Mouse (Mus musculus): ENCODE results near the gene Lama5. TPM values are rescaled to one million over a fixed set of nuclear protein-coding genes. Genes with fewer than 3 reads are reported as not detected.
A peak's percentile ranks its signal among the peaks of the same experiment; 100 is the strongest.

Lama5 gene
- polyA plus RNA-seq, 1 experiment from 2014 or later, result 7.2 TPM

- no peak overlapping the region for H3K4me3 ChIP-seq
- no peaks in the 10 kb centered on the region for H3K9me3 ChIP-seq
- peaks cover 44% of the 10 kb centered on the region for H3K27me3 ChIP-seq (ENCODE audit: insufficient read depth, poor library complexity, severe bottlenecking)
- peak overlapping the region; percentile 68 for H3K27ac ChIP-seq
- peaks cover 73% of the 10 kb centered on the region for H3K4me1 ChIP-seq (replicated peaks)
- DNase-seq (ENCODE audit: low spot score), result no peak
- 81% methylated on average over 7 of the region's 7 CpGs for WGBS
- H3K36me3 ChIP-seq, result no peaks in the 10 kb centered on the region
Observed at GRCm38 (mm10) chr2:180228592-180228991, 2.9 kb upstream of the Lama5 start.

- peak overlapping the region; percentile 68 for H3K27ac ChIP-seq
- no peaks in the 10 kb centered on the region for H3K36me3 ChIP-seq
- H3K4me1 ChIP-seq (replicated peaks), result peaks cover 78% of the 10 kb centered on the region
- WGBS, result 52% methylated on average over 6 of the region's 6 CpGs
- H3K27me3 ChIP-seq (ENCODE audit: insufficient read depth, poor library complexity, severe bottlenecking), result peaks cover 49% of the 10 kb centered on the region
- peak overlapping the region; percentile 27 for H3K4me3 ChIP-seq
- DNase-seq (ENCODE audit: low spot score), result no peak
- no peaks in the 10 kb centered on the region for H3K9me3 ChIP-seq
Observed at GRCm38 (mm10) chr2:180228060-180228458, 2.4 kb upstream of the Lama5 start.

GRCm38 (mm10) chr2:180227262-180228059 is 1.8 kb upstream of the Lama5 start:
- Histone ChIP-seq H3K36me3 (no peaks in the 10 kb centered on the region), H3K9me3 (no peaks in the 10 kb centered on the region), H3K27ac (peak overlapping the region; percentile 68), H3K4me3 (peak overlapping the region; percentile 27), H3K4me1 (replicated peaks) (peaks cover 83% of the 10 kb centered on the region), H3K27me3 (ENCODE audit: insufficient read depth, poor library complexity, severe bottlenecking) (peaks cover 52% of the 10 kb centered on the region)
- DNase-seq (ENCODE audit: low spot score), result peak; percentile 85
- under 1% methylated on average over 21 of the region's 21 CpGs for WGBS

GRCm38 (mm10) chr2:180225044-180225761 is 456 bp downstream of the Lama5 start:
- peaks cover 86% of the 10 kb centered on the region for H3K4me1 ChIP-seq (replicated peaks)
- 0 out of 2 replicates have a peak, but pooled peaks cover 3% of the 10 kb centered on the region for H3K36me3 ChIP-seq
- no peaks in the 10 kb centered on the region for H3K9me3 ChIP-seq
- WGBS, result under 1% methylated on average over 55 of the region's 55 CpGs
- H3K4me3 ChIP-seq, result peak overlapping the region; percentile 76
- peaks cover 52% of the 10 kb centered on the region for H3K27me3 ChIP-seq (ENCODE audit: insufficient read depth, poor library complexity, severe bottlenecking)
- H3K27ac ChIP-seq, result peak overlapping the region; percentile 84
- peak; percentile 47 for DNase-seq (ENCODE audit: low spot score)

GRCm38 (mm10) chr2:180224647-180225043 is 1.0 kb downstream of the Lama5 start:
- peaks cover 52% of the 10 kb centered on the region for H3K27me3 ChIP-seq (ENCODE audit: insufficient read depth, poor library complexity, severe bottlenecking)

GRCm38 (mm10) chr2:180222250-180222649 is 3.4 kb downstream of the Lama5 start:
- Histone ChIP-seq H3K36me3 (0 out of 2 replicates have a peak, but pooled peaks cover 3% of the 10 kb centered on the region), H3K9me3 (no peaks in the 10 kb centered on the region), H3K27me3 (ENCODE audit: insufficient read depth, poor library complexity, severe bottlenecking) (peaks cover 45% of the 10 kb centered on the region), H3K4me1 (replicated peaks) (peaks cover 92% of the 10 kb centered on the region), H3K27ac (0 out of 2 replicates have a peak overlapping the region, but pooled peaks have one; percentile 45), H3K4me3 (no peak overlapping the region)
- DNase-seq (ENCODE audit: low spot score), result peak; percentile 52
- 14% methylated on average over 6 of the region's 6 CpGs for WGBS

More at GRCm38 (mm10) chr2:180224647-180225043, 1.0 kb downstream of the Lama5 start:
- Histone ChIP-seq H3K4me3 (peak overlapping the region; percentile 76), H3K4me1 (replicated peaks) (peaks cover 89% of the 10 kb centered on the region), H3K9me3 (no peaks in the 10 kb centered on the region), H3K27ac (peak overlapping the region; percentile 84), H3K36me3 (0 out of 2 replicates have a peak, but pooled peaks cover 3% of the 10 kb centered on the region)
- under 1% methylated on average over 13 of the region's 13 CpGs for WGBS
- no peak for DNase-seq (ENCODE audit: low spot score)

GRCm38 (mm10) chr2:180221051-180221450 is 4.6 kb downstream of the Lama5 start:
- Histone ChIP-seq H3K9me3 (no peaks in the 10 kb centered on the region), H3K36me3 (0 out of 2 replicates have a peak, but pooled peaks cover 3% of the 10 kb centered on the region), H3K27me3 (ENCODE audit: insufficient read depth, poor library complexity, severe bottlenecking) (peaks cover 33% of the 10 kb centered on the region), H3K27ac (no peak overlapping the region), H3K4me3 (no peak overlapping the region), H3K4me1 (replicated peaks) (peaks cover 87% of the 10 kb centered on the region)
- no peak for DNase-seq (ENCODE audit: low spot score)
- WGBS, result 94% methylated on average over 9 of the region's 9 CpGs

GRCm38 (mm10) chr2:180220165-180220564 is 5.5 kb downstream of the Lama5 start:
- Histone ChIP-seq H3K27me3 (ENCODE audit: insufficient read depth, poor library complexity, severe bottlenecking) (peaks cover 24% of the 10 kb centered on the region), H3K4me3 (no peak overlapping the region), H3K4me1 (replicated peaks) (peaks cover 85% of the 10 kb centered on the region), H3K36me3 (0 out of 2 replicates have a peak, but pooled peaks cover 3% of the 10 kb centered on the region), H3K9me3 (no peaks in the 10 kb centered on the region), H3K27ac (peak overlapping the region; percentile 67; the same call in 1 of the 2 replicates)
- WGBS, result 85% methylated on average over 9 of the region's 9 CpGs
- no peak for DNase-seq (ENCODE audit: low spot score)

GRCm38 (mm10) chr2:180219145-180219943 is 6.3 kb downstream of the Lama5 start:
- Histone ChIP-seq H3K4me3 (no peak overlapping the region), H3K4me1 (replicated peaks) (peaks cover 85% of the 10 kb centered on the region), H3K36me3 (0 out of 2 replicates have a peak, but pooled peaks cover 3% of the 10 kb centered on the region), H3K27ac (peak overlapping the region; percentile 77), H3K9me3 (no peaks in the 10 kb centered on the region), H3K27me3 (ENCODE audit: insufficient read depth, poor library complexity, severe bottlenecking) (peaks cover 16% of the 10 kb centered on the region)
- WGBS, result 83% methylated on average over 15 of the region's 15 CpGs
- no peak for DNase-seq (ENCODE audit: low spot score)

GRCm38 (mm10) chr2:180218677-180219076 is 7.0 kb downstream of the Lama5 start:
- Histone ChIP-seq H3K36me3 (0 out of 2 replicates have a peak, but pooled peaks cover 3% of the 10 kb centered on the region), H3K9me3 (no peaks in the 10 kb centered on the region), H3K4me1 (replicated peaks) (peaks cover 85% of the 10 kb centered on the region), H3K4me3 (no peak overlapping the region), H3K27ac (peak overlapping the region; percentile 77), H3K27me3 (ENCODE audit: insufficient read depth, poor library complexity, severe bottlenecking) (peaks cover 10% of the 10 kb centered on the region)
- no peak for DNase-seq (ENCODE audit: low spot score)
- WGBS, result 25% methylated on average over 5 of the region's 5 CpGs

- 77% methylated on average over 3 of the region's 3 CpGs for WGBS
- Histone ChIP-seq H3K36me3 (0 out of 2 replicates have a peak, but pooled peaks cover 3% of the 10 kb centered on the region), H3K4me3 (no peak overlapping the region), H3K9me3 (no peaks in the 10 kb centered on the region), H3K27me3 (ENCODE audit: insufficient read depth, poor library complexity, severe bottlenecking) (peaks cover 5% of the 10 kb centered on the region), H3K4me1 (replicated peaks) (peaks cover 80% of the 10 kb centered on the region), H3K27ac (peak overlapping the region; percentile 77)
- no peak for DNase-seq (ENCODE audit: low spot score)
Observed at GRCm38 (mm10) chr2:180218241-180218640, 7.4 kb downstream of the Lama5 start.

- no peak for DNase-seq (ENCODE audit: low spot score)
- Histone ChIP-seq H3K4me1 (replicated peaks) (peaks cover 74% of the 10 kb centered on the region), H3K27ac (peak overlapping the region; percentile 77), H3K4me3 (no peak overlapping the region), H3K9me3 (no peaks in the 10 kb centered on the region), H3K36me3 (0 out of 2 replicates have a peak, but pooled peaks cover 6% of the 10 kb centered on the region), H3K27me3 (ENCODE audit: insufficient read depth, poor library complexity, severe bottlenecking) (no peaks in the 10 kb centered on the region)
- 88% methylated on average over 8 of the region's 8 CpGs for WGBS
Observed at GRCm38 (mm10) chr2:180217587-180217986, 8.1 kb downstream of the Lama5 start.
